ENCODE assay signal across 8 mouse cellular contexts in the genomic region with DNA sequence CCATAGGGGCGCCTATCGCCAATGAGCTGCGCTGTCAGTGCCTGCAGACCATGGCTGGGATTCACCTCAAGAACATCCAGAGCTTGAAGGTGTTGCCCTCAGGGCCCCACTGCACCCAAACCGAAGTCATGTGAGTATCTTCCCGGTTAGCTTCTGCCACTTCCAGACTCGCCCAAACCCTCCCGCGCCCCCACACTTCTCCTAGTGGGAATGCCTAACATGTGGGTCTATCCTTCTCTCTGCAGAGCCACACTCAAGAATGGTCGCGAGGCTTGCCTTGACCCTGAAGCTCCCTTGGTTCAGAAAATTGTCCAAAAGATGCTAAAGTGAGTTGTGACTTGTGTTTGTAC. TPM values are rescaled to one million over a fixed set of nuclear protein-coding genes. Genes with fewer than 3 reads are reported as not detected.
DNase-seq lines count a peak whose midpoint lies in the region; ATAC-seq and TF ChIP-seq lines count a peak whose summit lies in the region.

No protein-coding gene starts in this region.

- peak overlapping the region; percentile 89 for H3K4me2 ChIP-seq in kidney, embryonic 15.5 days
- H3K4me2 ChIP-seq in embryonic facial prominence, embryonic 13.5 days = peak overlapping the region; percentile 96
- peak overlapping the region; percentile 96 for H3K4me2 ChIP-seq in hindbrain, postnatal 0 days (ENCODE audit: low read depth, low read length)
- H3K4me2 ChIP-seq in midbrain, postnatal 0 days (ENCODE audit: low read depth, low read length, poor library complexity, severe bottlenecking) = peak overlapping the region; percentile 96

- no peaks in the 10 kb centered on the region for H3K9me3 ChIP-seq in kidney, embryonic 15.5 days (replicated peaks)
- H3K9me3 ChIP-seq in embryonic facial prominence, embryonic 13.5 days = no peaks in the 10 kb centered on the region
- H3K9me3 ChIP-seq in hindbrain, postnatal 0 days (ENCODE audit: low read length) = no peaks in the 10 kb centered on the region
- H3K9me3 ChIP-seq in midbrain, postnatal 0 days (ENCODE audit: low read length) = no peaks in the 10 kb centered on the region

- DNase-seq in kidney, postnatal 25 days = no peak
- no peak for DNase-seq in hindbrain, postnatal 0 days (ENCODE audit: low spot score)
- DNase-seq in midbrain, postnatal 0 days (ENCODE audit: low spot score) = no peak
- DNase-seq in urinary bladder, postnatal 10 days (ENCODE audit: low spot score) = no peak
- no peak for DNase-seq in layer of hippocampus, postnatal 36 days

- H3K36me3 ChIP-seq in kidney, embryonic 15.5 days = no peaks in the 10 kb centered on the region
- no peaks in the 10 kb centered on the region for H3K36me3 ChIP-seq in embryonic facial prominence, embryonic 13.5 days
- H3K36me3 ChIP-seq in hindbrain, postnatal 0 days (ENCODE audit: insufficient read depth, low read length) = no peaks in the 10 kb centered on the region
- H3K36me3 ChIP-seq in midbrain, postnatal 0 days (ENCODE audit: insufficient read depth, low read length) = no peaks in the 10 kb centered on the region

- no peak; the same call in 1 of the 2 replicates for ATAC-seq in kidney, embryonic 15.5 days (replicated peaks; ENCODE audit: low FRiP score)
- ATAC-seq in embryonic facial prominence, embryonic 13.5 days (ENCODE audit: insufficient number of reproducible peaks, insufficient read depth, low FRiP score, low TSS enrichment, low read depth) = no peak
- ATAC-seq in hindbrain, postnatal 0 days = no peak
- 0 out of 2 replicates have a peak, but pooled peaks have one; percentile 7 for ATAC-seq in midbrain, postnatal 0 days (ENCODE audit: low FRiP score)
- no peak for ATAC-seq in granulocyte monocyte progenitor cell, adult 5-6 weeks (replicated peaks; ENCODE audit: poor library complexity, severe bottlenecking)

- peaks cover 3% of the 10 kb centered on the region; the same call in 1 of the 2 replicates for H3K27me3 ChIP-seq in kidney, embryonic 15.5 days
- H3K27me3 ChIP-seq in embryonic facial prominence, embryonic 13.5 days = peaks cover 6% of the 10 kb centered on the region
- no peaks in the 10 kb centered on the region; the same call in 1 of the 2 replicates for H3K27me3 ChIP-seq in hindbrain, postnatal 0 days (ENCODE audit: insufficient read depth, low read length)
- no peaks in the 10 kb centered on the region for H3K27me3 ChIP-seq in midbrain, postnatal 0 days (ENCODE audit: insufficient read depth, low read length)

- no peak for TF ChIP-seq CTCF in hindbrain, postnatal 0 days (IDR thresholded peaks at IDR 0.05; ENCODE audit: low read depth)
- TF ChIP-seq CTCF in midbrain, postnatal 0 days (IDR thresholded peaks at IDR 0.05) = 0 out of 2 replicates have a peak, but pooled peaks have one; percentile 18

- peak overlapping the region; percentile 53 for H3K4me3 ChIP-seq in kidney, embryonic 15.5 days (replicated peaks)
- H3K4me3 ChIP-seq in embryonic facial prominence, embryonic 13.5 days = peak overlapping the region; percentile 51
- peak overlapping the region; percentile 52 for H3K4me3 ChIP-seq in hindbrain, postnatal 0 days (ENCODE audit: low read length)
- H3K4me3 ChIP-seq in midbrain, postnatal 0 days (ENCODE audit: low read depth, low read length) = peak overlapping the region; percentile 54

- peak overlapping the region; percentile 59 for H3K9ac ChIP-seq in kidney, embryonic 15.5 days
- peak overlapping the region; percentile 74 for H3K9ac ChIP-seq in embryonic facial prominence, embryonic 13.5 days
- peak overlapping the region; percentile 52 for H3K9ac ChIP-seq in hindbrain, postnatal 0 days (replicated peaks; ENCODE audit: low read length)
- H3K9ac ChIP-seq in midbrain, postnatal 0 days (replicated peaks; ENCODE audit: low read length, poor library complexity, severe bottlenecking) = peak overlapping the region; percentile 54; the same call in 1 of the 2 replicates

- H3K27ac ChIP-seq in kidney, embryonic 15.5 days = 0 out of 2 replicates have a peak overlapping the region, but pooled peaks have one; percentile 38
- H3K27ac ChIP-seq in embryonic facial prominence, embryonic 13.5 days = no peak overlapping the region
- H3K27ac ChIP-seq in hindbrain, postnatal 0 days = no peak overlapping the region
- H3K27ac ChIP-seq in midbrain, postnatal 0 days (ENCODE audit: low read depth, low read length) = no peak overlapping the region

- 18% methylated on average over 10 of the region's 10 CpGs for WGBS in kidney, embryonic 15.5 days
- 22% methylated on average over 10 of the region's 10 CpGs for WGBS in embryonic facial prominence, embryonic 13.5 days
- WGBS in hindbrain, postnatal 0 days = 24% methylated on average over 10 of the region's 10 CpGs
- 26% methylated on average over 10 of the region's 10 CpGs for WGBS in midbrain, postnatal 0 days

- H3K4me1 ChIP-seq in kidney, embryonic 15.5 days = peaks cover 11% of the 10 kb centered on the region
- peaks cover 7% of the 10 kb centered on the region for H3K4me1 ChIP-seq in embryonic facial prominence, embryonic 13.5 days
- H3K4me1 ChIP-seq in hindbrain, postnatal 0 days (ENCODE audit: insufficient read depth, low read length) = no peaks in the 10 kb centered on the region
- H3K4me1 ChIP-seq in midbrain, postnatal 0 days (ENCODE audit: insufficient read depth, low read length) = no peaks in the 10 kb centered on the region

RNA-seq across cellular contexts. Expression of a gene that starts 0.4 kb away (rescaled TPM):
- polyA plus RNA-seq in kidney, embryonic 15.5 days (2015; fragmentation: Nextera tagmentation; extraction: Ambion mirVana) = 0.65 and 0.77 TPM in 2 replicates
- 0.38 and 1.5 TPM in 2 replicates for polyA plus RNA-seq in embryonic facial prominence, embryonic 13.5 days (2015; fragmentation: Nextera tagmentation; extraction: Ambion mirVana)
- total RNA-seq in hindbrain, postnatal 0 days (2014; rRNA removed) = 0.22 TPM in 1 of 2 replicates, not detected in the other
- 0.50 and 0.56 TPM in 2 replicates for polyA plus RNA-seq in hindbrain, postnatal 0 days (2015; fragmentation: Nextera tagmentation; extraction: Ambion mirVana)
- not detected in 2 replicates for total RNA-seq in midbrain, postnatal 0 days (2014; rRNA removed)
- polyA plus RNA-seq in midbrain, postnatal 0 days (2015; fragmentation: Nextera tagmentation; extraction: Ambion mirVana) = 0.56 and 0.78 TPM in 2 replicates
- total RNA-seq in layer of hippocampus, postnatal 36 days (2021) = under 1 TPM; 0.37 to 0.68 TPM
- total RNA-seq in granulocyte monocyte progenitor cell, adult 5-6 weeks (2014; fragmentation: Nextera tagmentation) = not detected in 2 replicates
- 0.36 and 2.2 TPM in 2 replicates for total RNA-seq in granulocyte monocyte progenitor cell, adult 5-6 weeks (2017)

RNA-seq across cellular contexts. Expression of a gene that starts 12.2 kb away (rescaled TPM):
- not detected in 2 replicates for polyA plus RNA-seq in kidney, embryonic 15.5 days (2015; fragmentation: Nextera tagmentation; extraction: Ambion mirVana)
- 0.23 TPM in 1 of 2 replicates, not detected in the other for polyA plus RNA-seq in embryonic facial prominence, embryonic 13.5 days (2015; fragmentation: Nextera tagmentation; extraction: Ambion mirVana)
- total RNA-seq in hindbrain, postnatal 0 days (2014; rRNA removed) = not detected in 2 replicates
- 0.14 TPM in 1 of 2 replicates, not detected in the other for polyA plus RNA-seq in hindbrain, postnatal 0 days (2015; fragmentation: Nextera tagmentation; extraction: Ambion mirVana)
- not detected in 2 replicates for total RNA-seq in midbrain, postnatal 0 days (2014; rRNA removed)
- polyA plus RNA-seq in midbrain, postnatal 0 days (2015; fragmentation: Nextera tagmentation; extraction: Ambion mirVana) = 0.14 TPM in 1 of 2 replicates, not detected in the other
- total RNA-seq in layer of hippocampus, postnatal 36 days (2021) = not detected
- total RNA-seq in granulocyte monocyte progenitor cell, adult 5-6 weeks (2014; fragmentation: Nextera tagmentation) = not detected in 2 replicates
- total RNA-seq in granulocyte monocyte progenitor cell, adult 5-6 weeks (2017) = 26.6 and 50.6 TPM in 2 replicates

RNA-seq across cellular contexts. Expression of a gene that starts 39.5 kb away (rescaled TPM):
- polyA plus RNA-seq in kidney, embryonic 15.5 days (2015; fragmentation: Nextera tagmentation; extraction: Ambion mirVana) = 47.1 and 61.2 TPM in 2 replicates
- 60.1 and 67.4 TPM in 2 replicates for polyA plus RNA-seq in embryonic facial prominence, embryonic 13.5 days (2015; fragmentation: Nextera tagmentation; extraction: Ambion mirVana)
- total RNA-seq in hindbrain, postnatal 0 days (2014; rRNA removed) = 84.7 and 97.5 TPM in 2 replicates
- polyA plus RNA-seq in hindbrain, postnatal 0 days (2015; fragmentation: Nextera tagmentation; extraction: Ambion mirVana) = 58.8 and 62.7 TPM in 2 replicates
- total RNA-seq in midbrain, postnatal 0 days (2014; rRNA removed) = 87.4 and 90.9 TPM in 2 replicates
- polyA plus RNA-seq in midbrain, postnatal 0 days (2015; fragmentation: Nextera tagmentation; extraction: Ambion mirVana) = 54.6 and 54.9 TPM in 2 replicates
- total RNA-seq in layer of hippocampus, postnatal 36 days (2021) = 10 to 100 TPM; 18.8 to 21.8 TPM
- total RNA-seq in granulocyte monocyte progenitor cell, adult 5-6 weeks (2014; fragmentation: Nextera tagmentation) = 5.4 and 11.6 TPM in 2 replicates
- 8.9 and 9.1 TPM in 2 replicates for total RNA-seq in granulocyte monocyte progenitor cell, adult 5-6 weeks (2017)
